Mouse (Mus musculus) myocyte (in vitro differentiated cells): ENCODE results near the gene Rnf151.
"Not testable (repeated sequence)": the region's sequence is repeated elsewhere in the genome, so short reads cannot be mapped to it uniquely, and the experiment has no call there.

ENCODE experiments used
- CEBPB ChIP-seq: IDR thresholded peaks from 2 replicates; pipeline ENCODE4 v1.6.1; 2011; ENCODE audit warnings: mild to moderate bottlenecking, moderate library complexity; ENCODE audit not compliant: poor library complexity, insufficient read depth, severe bottlenecking
- E2F4 ChIP-seq: IDR thresholded peaks from one replicate; pipeline ENCODE4 v1.6.1; 2011; ENCODE audit warnings: mild to moderate bottlenecking, control low read depth, moderate library complexity; ENCODE audit not compliant: insufficient read depth
- MAX ChIP-seq: IDR thresholded peaks from one replicate; pipeline ENCODE4 v1.6.1; 2011; ENCODE audit warnings: low read depth, mild to moderate bottlenecking, control low read depth
- MYOD1 ChIP-seq, 3 experiments: IDR thresholded peaks; one replicate each; pipeline ENCODE4 v1.6.1; 2011; ENCODE audit warnings: control low read depth in 2 of 3, low read depth in 2 of 3, mild to moderate bottlenecking in 2 of 3, moderate library complexity in 1 of 3; ENCODE audit not compliant: insufficient read length in 2 of 3, control insufficient read depth in 1 of 3
- MYOG ChIP-seq, 3 experiments: IDR thresholded peaks; one replicate each; pipeline ENCODE4 v1.6.1; 2011; ENCODE audit warnings: control low read depth in 2 of 3, low read depth in 2 of 3, mild to moderate bottlenecking in 2 of 3; ENCODE audit not compliant: insufficient read length in 2 of 3, control insufficient read depth in 1 of 3, insufficient read depth in 1 of 3
- POLR2A ChIP-seq: IDR thresholded peaks from one replicate; pipeline ENCODE4 v1.6.1; 2011; ENCODE audit warnings: low read depth, mild to moderate bottlenecking, control low read depth, moderate library complexity; ENCODE audit not compliant: insufficient read length
- POLR2AphosphoS2 ChIP-seq: IDR thresholded peaks from one replicate; pipeline ENCODE4 v1.6.1; 2011; ENCODE audit warnings: low read depth, control low read depth; ENCODE audit not compliant: insufficient read length
- TCF12 ChIP-seq: IDR thresholded peaks from one replicate; pipeline ENCODE4 v1.6.1; 2011; ENCODE audit warnings: mild to moderate bottlenecking, control low read depth; ENCODE audit not compliant: poor library complexity, insufficient read depth, severe bottlenecking
- USF1 ChIP-seq: IDR thresholded peaks from one replicate; pipeline ENCODE4 v1.6.1; 2011; ENCODE audit warnings: low read depth, mild to moderate bottlenecking, control low read depth, moderate library complexity

DNA sequence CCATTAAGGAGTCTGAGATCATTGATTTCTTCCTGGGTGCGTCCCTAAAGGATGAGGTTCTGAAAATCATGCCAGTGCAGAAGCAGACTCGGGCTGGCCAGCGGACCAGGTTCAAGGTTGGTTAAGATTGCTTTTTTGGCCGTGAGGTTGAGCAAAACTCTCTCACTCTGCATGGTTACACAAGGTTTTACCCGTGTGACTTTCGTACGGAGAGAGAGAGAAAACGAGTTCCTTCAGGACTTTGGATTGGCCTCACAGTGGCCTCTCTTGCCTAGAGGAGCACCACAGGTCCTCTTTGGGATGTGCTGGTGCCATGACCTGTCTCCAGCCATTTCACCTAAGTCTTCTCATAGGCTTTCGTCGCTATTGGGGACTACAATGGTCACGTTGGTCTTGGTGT is 2.8 kb upstream of the Rnf151 start:
- not testable (repeated sequence) for TF ChIP-seq MYOG (IDR thresholded peaks at IDR 0.05; ENCODE audit: control insufficient read depth in 1 of 3, insufficient read depth in 1 of 3, insufficient read length in 2 of 3, low read depth in 2 of 3); POLR2A; E2F4; TCF12; MAX; USF1; CEBPB; POLR2AphosphoS2; MYOD1 (IDR thresholded peaks at IDR 0.05; ENCODE audit: control insufficient read depth in 1 of 3, insufficient read length in 2 of 3, low read depth in 2 of 3)
